Mouse (Mus musculus) lung, postnatal 0 days (tissue): ENCODE results near the gene D5Ertd579e.
A peak's percentile ranks its signal among the peaks of the same experiment; 100 is the strongest.

ENCODE experiments used
- CTCF ChIP-seq: IDR thresholded peaks from 2 replicates; pipeline ENCODE4 v1.5.1; 2016; ENCODE audit warnings: antibody characterized with exemption, mild to moderate bottlenecking
- EP300 ChIP-seq: IDR thresholded peaks from 2 replicates; pipeline ENCODE4 v1.6.1; 2016; ENCODE audit warnings: antibody characterized with exemption, mild to moderate bottlenecking, control low read depth

- TF ChIP-seq CTCF: no peak
- 0 out of 2 replicates have a peak, but pooled peaks have one; percentile 21 for TF ChIP-seq EP300
Measured at GRCm38 (mm10) chr5:36581259-36581923, 114.4 kb downstream of the D5Ertd579e start.
